Mouse (Mus musculus) intestine, embryonic 15.5 days (tissue): ENCODE measurements at regions not wholly inside any gene's neighbourhood (a gene's known extent, or its start where the extent isn't known, plus 50 kb on each side); places are given as distances from the start of the nearest gene placed in this dataset.

ENCODE experiments used
- ATAC-seq: fragments of 200-750 bp; cut with Nextera tagmentation; 2 replicates; pipeline ENCODE4 v1.8.0; 2017; ENCODE audit warnings: moderate TSS enrichment, moderate library complexity
- H3K27ac ChIP-seq: fragments of 300-500 bp; sonication (generic); 2 replicates; pipeline ENCODE4 v1.5.1; 2015; ENCODE audit warnings: mild to moderate bottlenecking, inconsistent platforms
- H3K27me3 ChIP-seq: fragments of 300-500 bp; sonication (generic); replicated peaks from 2 replicates; pipeline ENCODE4 v1.6.1; 2015; ENCODE audit warnings: inconsistent platforms
- H3K36me3 ChIP-seq: fragments of 300-500 bp; sonication (generic); 2 replicates; pipeline ENCODE4 v1.6.1; 2015; ENCODE audit warnings: inconsistent platforms
- H3K4me1 ChIP-seq: fragments of 300-500 bp; sonication (generic); replicated peaks from 2 replicates; pipeline ENCODE4 v1.6.1; 2015; ENCODE audit warnings: inconsistent platforms
- H3K4me2 ChIP-seq: fragments of 300-500 bp; sonication (generic); replicated peaks from 2 replicates; pipeline ENCODE4 v1.6.1; 2015; ENCODE audit warnings: mild to moderate bottlenecking, inconsistent platforms
- H3K4me3 ChIP-seq: fragments of 300-500 bp; sonication (generic); replicated peaks from 2 replicates; pipeline ENCODE4 v1.5.1; 2015; ENCODE audit warnings: inconsistent platforms
- H3K9ac ChIP-seq: fragments of 300-500 bp; sonication (generic); 2 replicates; pipeline ENCODE4 v1.6.1; 2015; ENCODE audit warnings: inconsistent platforms
- H3K9me3 ChIP-seq: fragments of 300-500 bp; sonication (generic); 2 replicates; pipeline ENCODE4 v1.6.1; 2016; ENCODE audit warnings: inconsistent platforms
- WGBS: fragments of 180-500 bp; shearing (Covaris S2); methylation state at CpG from one replicate; pipeline ENCODE4 v1.1.7; 2015; 5-methylcytosine and 5-hydroxymethylcytosine counted together

DNA sequence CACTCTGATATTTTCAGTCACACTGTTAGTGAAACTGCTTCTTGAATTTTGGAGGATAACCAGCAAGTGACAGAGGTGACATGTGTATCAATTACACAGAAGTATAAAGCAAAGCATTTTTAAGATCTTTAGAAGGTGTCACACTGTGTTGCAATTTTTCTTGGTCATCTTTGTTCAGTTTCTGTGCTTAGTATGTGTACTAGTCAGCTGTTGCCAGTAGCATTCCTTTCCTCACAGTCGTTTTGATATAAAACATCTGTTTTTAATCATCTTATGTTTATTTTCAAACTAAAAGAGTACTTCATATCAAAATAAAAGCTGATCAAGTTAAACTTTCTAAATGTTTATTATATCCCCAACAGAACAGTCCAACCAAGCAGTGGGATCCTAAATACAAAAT is 316.0 kb upstream of the Fign start:
- Histone ChIP-seq H3K27ac (no peak overlapping the region), H3K9ac (no peak overlapping the region), H3K36me3 (no peaks in the 10 kb centered on the region), H3K27me3 (no peaks in the 10 kb centered on the region), H3K4me3 (no peak overlapping the region), H3K9me3 (no peaks in the 10 kb centered on the region), H3K4me1 (no peaks in the 10 kb centered on the region), H3K4me2 (no peak overlapping the region)
- no peak for ATAC-seq
- 39% methylated on average over 1 of the region's 1 CpGs for WGBS

DNA sequence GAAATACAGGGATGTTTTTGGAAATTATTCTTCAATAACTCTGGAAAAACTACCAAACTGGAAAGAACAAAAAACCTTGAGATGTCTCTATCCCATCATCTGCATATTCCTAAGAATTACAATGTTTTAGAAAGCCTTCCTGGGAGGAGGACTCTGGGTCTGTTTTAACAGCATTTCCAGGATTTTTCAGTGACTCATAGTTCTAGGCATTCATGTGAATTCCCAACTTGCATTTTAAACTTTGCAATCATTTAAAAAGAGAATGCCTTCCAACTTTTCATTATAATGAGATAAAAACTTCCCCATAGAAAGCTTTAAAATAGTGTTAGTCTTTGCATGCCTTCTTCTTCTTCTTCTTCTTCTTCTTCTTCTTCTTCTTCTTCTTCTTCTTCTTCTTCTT is 315.4 kb upstream of the Fign start:
- Histone ChIP-seq H3K27me3 (no peaks in the 10 kb centered on the region), H3K36me3 (no peaks in the 10 kb centered on the region), H3K4me3 (no peak overlapping the region), H3K27ac (no peak overlapping the region), H3K9ac (no peak overlapping the region), H3K4me1 (no peaks in the 10 kb centered on the region), H3K4me2 (no peak overlapping the region), H3K9me3 (no peaks in the 10 kb centered on the region)
- no peak for ATAC-seq

DNA sequence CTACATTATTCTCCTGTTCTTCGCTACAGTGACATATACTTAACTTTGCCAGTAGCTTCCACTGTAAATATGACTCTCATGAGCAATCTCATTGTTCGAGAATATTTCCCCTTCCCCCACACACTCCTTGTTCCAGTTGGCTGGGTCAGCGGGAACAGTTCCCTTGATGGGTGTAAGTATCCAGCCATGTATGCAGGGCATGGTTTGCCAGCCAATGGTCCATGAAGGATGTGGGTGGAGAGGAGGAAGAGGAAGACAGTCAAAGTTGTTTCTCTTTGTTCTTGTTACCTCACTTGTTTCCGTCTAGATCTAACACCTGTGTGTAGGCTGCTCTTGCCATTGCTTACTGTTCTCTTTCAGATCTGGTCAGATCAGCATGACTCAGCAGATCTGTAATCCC is 298.1 kb upstream of the Fign start:
- H3K27ac ChIP-seq = no peak overlapping the region
- no peaks in the 10 kb centered on the region for H3K36me3 ChIP-seq
- no peak overlapping the region for H3K4me3 ChIP-seq
- 82% methylated on average over 4 of the region's 4 CpGs for WGBS
- no peaks in the 10 kb centered on the region for H3K27me3 ChIP-seq
- no peak overlapping the region for H3K9ac ChIP-seq
- no peaks in the 10 kb centered on the region for H3K9me3 ChIP-seq
- no peaks in the 10 kb centered on the region for H3K4me1 ChIP-seq
- no peak for ATAC-seq
- no peak overlapping the region for H3K4me2 ChIP-seq

DNA sequence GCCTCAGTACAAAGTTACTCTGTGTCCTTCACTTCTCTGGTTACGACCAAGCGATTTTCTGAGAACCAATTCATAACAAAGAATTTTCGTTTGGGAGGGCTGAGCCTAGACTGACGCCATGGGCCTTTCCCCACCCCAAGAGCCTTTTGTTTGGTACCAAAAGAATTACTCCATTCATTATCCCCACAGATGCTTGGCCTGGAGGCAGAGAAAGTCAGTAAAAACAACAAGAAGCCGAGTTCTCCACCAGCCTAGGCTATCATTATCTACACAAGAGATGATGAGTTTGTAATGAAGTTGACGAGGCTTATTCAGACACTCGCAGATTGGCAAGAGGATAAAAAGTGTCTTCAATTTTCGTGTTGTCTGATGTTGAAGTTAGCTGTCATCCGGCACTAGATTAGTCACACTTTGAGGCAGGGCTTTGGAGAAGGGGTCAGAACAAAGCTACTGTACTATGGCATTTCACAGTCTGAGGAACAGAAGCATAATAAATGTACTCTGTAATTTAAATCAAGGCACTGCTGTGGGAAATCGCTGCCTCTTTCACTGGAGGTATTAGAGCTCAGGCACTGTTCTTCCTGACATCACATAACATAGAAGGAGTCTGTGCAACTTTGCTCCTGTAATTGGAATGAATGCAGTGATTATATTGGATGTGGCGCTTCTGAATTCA is 296.9 kb upstream of the Fign start:
- no peaks in the 10 kb centered on the region for H3K27me3 ChIP-seq
- no peaks in the 10 kb centered on the region for H3K9me3 ChIP-seq
- no peak for ATAC-seq
- H3K36me3 ChIP-seq = no peaks in the 10 kb centered on the region
- H3K4me3 ChIP-seq = no peak overlapping the region
- no peak overlapping the region for H3K9ac ChIP-seq
- no peak overlapping the region for H3K27ac ChIP-seq
- no peaks in the 10 kb centered on the region for H3K4me1 ChIP-seq
- H3K4me2 ChIP-seq = no peak overlapping the region
- WGBS = 62% methylated on average over 11 of the region's 11 CpGs

DNA sequence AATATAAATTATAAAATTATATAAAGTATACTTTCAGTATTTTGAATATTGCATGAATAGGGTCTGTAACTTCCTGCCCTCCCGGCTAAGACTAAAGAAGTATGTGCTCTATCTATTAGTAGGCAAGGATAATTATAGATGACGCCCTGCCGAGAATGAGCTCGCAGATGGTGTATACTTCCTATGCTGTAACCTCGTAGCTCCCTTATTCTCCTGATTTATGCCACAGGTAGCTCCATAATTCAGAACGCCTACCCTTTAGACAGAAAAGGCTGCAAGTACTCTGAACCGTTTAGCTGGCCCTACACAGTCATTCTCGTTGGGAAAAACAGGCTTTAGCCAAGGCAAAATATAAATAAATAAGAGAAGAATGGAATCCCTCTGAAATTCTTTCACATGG is 296.4 kb upstream of the Fign start:
- Histone ChIP-seq H3K4me1 (no peaks in the 10 kb centered on the region), H3K9ac (no peak overlapping the region), H3K4me2 (no peak overlapping the region), H3K27ac (no peak overlapping the region), H3K36me3 (no peaks in the 10 kb centered on the region), H3K27me3 (no peaks in the 10 kb centered on the region), H3K4me3 (no peak overlapping the region), H3K9me3 (no peaks in the 10 kb centered on the region)
- no peak for ATAC-seq
- 48% methylated on average over 8 of the region's 8 CpGs for WGBS

DNA sequence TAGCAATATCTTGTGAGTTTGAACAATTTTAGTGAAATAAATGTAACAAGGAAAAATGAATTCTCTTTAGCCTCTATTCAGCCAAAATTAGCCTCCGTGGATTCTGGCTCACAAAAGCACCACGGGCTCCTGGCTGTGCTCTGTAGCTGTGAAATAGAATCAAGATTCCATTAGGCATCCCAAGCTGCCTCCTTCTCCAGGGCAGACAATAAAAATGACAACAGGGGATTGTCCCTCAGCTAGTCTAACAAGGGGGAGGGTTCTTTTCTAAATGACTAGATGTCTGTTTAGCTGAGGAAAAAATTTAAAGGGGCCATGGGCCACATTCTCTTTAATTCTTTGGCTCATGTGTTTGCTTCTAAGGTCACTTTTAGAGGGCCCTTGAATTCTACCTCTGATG is 272.0 kb upstream of the Fign start:
- Histone ChIP-seq H3K4me2 (no peak overlapping the region), H3K4me3 (no peak overlapping the region), H3K9ac (no peak overlapping the region), H3K9me3 (no peaks in the 10 kb centered on the region), H3K27me3 (no peaks in the 10 kb centered on the region), H3K27ac (no peak overlapping the region), H3K36me3 (no peaks in the 10 kb centered on the region), H3K4me1 (no peaks in the 10 kb centered on the region)
- no peak for ATAC-seq
- 46% methylated on average over 2 of the region's 2 CpGs for WGBS

DNA sequence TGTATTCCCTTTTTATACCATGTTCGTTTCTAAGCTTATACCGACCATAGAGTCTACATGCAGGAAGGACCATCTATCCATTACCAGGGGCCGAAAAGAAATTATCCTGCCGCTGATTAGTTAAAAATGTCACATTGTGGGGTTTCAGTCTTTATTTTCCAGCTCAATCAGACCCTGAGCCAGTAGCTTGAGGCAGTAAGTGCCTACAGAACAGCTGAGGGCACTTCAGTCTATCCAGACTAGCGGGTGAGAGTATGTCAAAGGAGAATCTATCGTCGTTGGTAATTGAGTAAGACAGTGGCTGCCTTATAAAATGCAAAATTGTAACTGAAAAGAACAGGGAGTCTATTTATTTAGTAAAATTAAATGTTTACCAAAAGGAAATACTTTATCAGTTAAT is 269.4 kb upstream of the Fign start:
- no peaks in the 10 kb centered on the region for H3K36me3 ChIP-seq
- no peak overlapping the region for H3K9ac ChIP-seq
- no peak overlapping the region for H3K4me2 ChIP-seq
- H3K27ac ChIP-seq = no peak overlapping the region
- H3K4me1 ChIP-seq = no peaks in the 10 kb centered on the region
- no peak for ATAC-seq
- 83% methylated on average over 7 of the region's 7 CpGs for WGBS
- no peaks in the 10 kb centered on the region for H3K9me3 ChIP-seq
- no peak overlapping the region for H3K4me3 ChIP-seq
- H3K27me3 ChIP-seq = no peaks in the 10 kb centered on the region

DNA sequence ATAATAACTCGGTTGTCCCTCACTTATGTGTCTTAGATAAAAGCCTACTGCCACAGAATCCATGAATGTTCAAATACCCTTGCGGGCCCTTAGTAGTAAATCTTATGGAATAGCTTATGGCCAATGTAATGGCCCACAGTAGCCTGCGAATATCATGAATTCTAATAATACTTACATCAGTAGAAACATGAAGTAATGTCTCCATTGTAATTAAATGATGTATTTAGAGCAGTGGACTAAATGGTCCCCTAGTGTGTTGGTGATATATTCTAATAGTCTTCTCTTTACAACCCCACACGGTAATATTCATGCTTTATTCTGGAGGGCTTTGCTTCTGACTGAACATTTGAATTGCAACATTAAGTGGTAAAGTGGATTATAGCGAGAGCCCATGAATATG is 268.7 kb upstream of the Fign start:
- Histone ChIP-seq H3K4me3 (no peak overlapping the region), H3K4me2 (no peak overlapping the region), H3K27me3 (no peaks in the 10 kb centered on the region), H3K4me1 (no peaks in the 10 kb centered on the region), H3K9ac (no peak overlapping the region), H3K9me3 (no peaks in the 10 kb centered on the region), H3K27ac (no peak overlapping the region), H3K36me3 (no peaks in the 10 kb centered on the region)
- ATAC-seq = no peak
- WGBS = 89% methylated on average over 5 of the region's 5 CpGs

DNA sequence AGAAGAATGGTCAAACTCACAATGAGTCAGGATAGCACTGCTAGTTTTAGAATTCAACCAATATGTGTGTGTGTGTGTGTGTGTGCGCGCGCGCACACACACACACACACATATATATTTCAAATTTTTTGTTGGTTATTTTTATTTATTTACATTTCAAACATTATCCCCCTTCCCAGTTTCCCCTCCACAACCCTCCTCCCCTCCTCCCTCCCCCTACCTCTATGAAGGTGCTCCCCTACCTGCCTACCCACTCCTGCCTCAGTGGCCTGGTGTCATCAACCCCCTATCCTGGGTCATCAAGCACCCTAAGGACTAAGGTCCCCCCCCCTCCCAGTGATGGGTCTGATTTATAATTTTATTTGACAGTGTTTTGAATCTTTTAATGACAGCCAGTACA is 258.4 kb upstream of the Fign start:
- Histone ChIP-seq H3K4me3 (no peak overlapping the region), H3K9ac (no peak overlapping the region), H3K4me1 (no peaks in the 10 kb centered on the region), H3K27ac (no peak overlapping the region), H3K36me3 (no peaks in the 10 kb centered on the region), H3K4me2 (no peak overlapping the region), H3K27me3 (no peaks in the 10 kb centered on the region), H3K9me3 (no peaks in the 10 kb centered on the region)
- no peak for ATAC-seq
- 96% methylated on average over 4 of the region's 4 CpGs for WGBS

DNA sequence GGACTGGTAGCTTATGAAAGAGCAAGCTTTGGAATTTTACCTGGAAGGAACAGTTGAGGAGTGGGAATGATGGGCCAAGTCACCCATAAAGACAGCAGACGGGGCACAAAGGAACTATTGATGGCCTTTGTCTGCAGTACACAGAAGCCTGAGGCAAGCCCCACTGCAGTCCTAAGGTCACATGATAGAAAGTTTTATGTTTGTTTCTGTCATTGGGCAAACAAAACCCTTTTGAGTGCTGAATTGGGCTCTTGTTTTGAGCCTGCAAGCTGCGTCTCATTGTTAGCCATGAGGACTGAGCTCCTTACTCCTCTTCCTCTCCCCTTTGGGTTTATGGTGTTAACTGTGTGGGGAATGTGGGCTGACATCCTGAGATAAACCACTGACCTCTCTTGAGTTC is 227.7 kb upstream of the Fign start:
- H3K4me3 ChIP-seq = no peak overlapping the region
- no peaks in the 10 kb centered on the region for H3K9me3 ChIP-seq
- no peaks in the 10 kb centered on the region for H3K4me1 ChIP-seq
- ATAC-seq = no peak
- H3K27me3 ChIP-seq = no peaks in the 10 kb centered on the region
- 43% methylated on average over 2 of the region's 2 CpGs for WGBS
- H3K4me2 ChIP-seq = no peak overlapping the region
- no peak overlapping the region for H3K27ac ChIP-seq
- no peak overlapping the region for H3K9ac ChIP-seq
- no peaks in the 10 kb centered on the region for H3K36me3 ChIP-seq
